17 mouse cellular contexts compared by ENCODE assay signal in genomic region chr14:122460226-122460625, GRCm38 (mm10). TPM values are rescaled to one million over a fixed set of nuclear protein-coding genes. Genes with fewer than 3 reads are reported as not detected.
A peak's percentile ranks its signal among the peaks of the same experiment; 100 is the strongest.
DNase-seq lines count a peak whose midpoint lies in the region; ATAC-seq and TF ChIP-seq lines count a peak whose summit lies in the region.
"Had no signal": no experiment of that assay in that cellular context is flagged by ENCODE, and none has a peak within 500 bp of the region (broad histone marks: within the 10 kb centered on the region; RNA-seq: fewer than 3 reads in every experiment).

No protein-coding gene starts in this region.

- DNase-seq in cerebellum, adult 9-11 months: peak; percentile 43
- DNase-seq in hindbrain, postnatal 0 days (ENCODE audit: low spot score): no peak
- no peak for DNase-seq in midbrain, postnatal 0 days (ENCODE audit: low spot score)
- DNase-seq in liver: no peak
- DNase-seq in ovary, postnatal 36 days (ENCODE audit: low spot score): no peak
- DNase-seq in urinary bladder, postnatal 36 days (ENCODE audit: low spot score in 2 of 2): no peak
- DNase-seq: adrenal gland, adult 2 months; kidney, adult 18-20 months; lung, postnatal 10 days had no signal

- H3K4me1 ChIP-seq in forebrain, embryonic 13.5 days: peaks cover 50% of the 10 kb centered on the region
- no peaks in the 10 kb centered on the region for H3K4me1 ChIP-seq in hindbrain, postnatal 0 days (ENCODE audit: insufficient read depth, low read length)
- peaks cover 5% of the 10 kb centered on the region; the same call in 1 of the 2 replicates for H3K4me1 ChIP-seq in midbrain, postnatal 0 days (ENCODE audit: insufficient read depth, low read length)

- H3K4me2 ChIP-seq in forebrain, embryonic 13.5 days: peak overlapping the region; percentile 58
- H3K4me2 ChIP-seq in hindbrain, postnatal 0 days (ENCODE audit: low read depth, low read length): peak overlapping the region; percentile 61
- H3K4me2 ChIP-seq in midbrain, postnatal 0 days (ENCODE audit: low read depth, low read length, poor library complexity, severe bottlenecking): peak overlapping the region; percentile 32; the same call in 1 of the 2 replicates
- H3K4me2 ChIP-seq: embryonic facial prominence, embryonic 12.5 days had no signal

- TF ChIP-seq CTCF in hindbrain, postnatal 0 days (IDR thresholded peaks at IDR 0.05; ENCODE audit: low read depth): no peak
- TF ChIP-seq CTCF in midbrain, postnatal 0 days (IDR thresholded peaks at IDR 0.05): no peak

- peak overlapping the region; percentile 66 for H3K9ac ChIP-seq in forebrain, embryonic 13.5 days
- H3K9ac ChIP-seq in hindbrain, postnatal 0 days (replicated peaks; ENCODE audit: low read length): peak overlapping the region; percentile 59
- H3K9ac ChIP-seq in midbrain, postnatal 0 days (replicated peaks; ENCODE audit: low read length, poor library complexity, severe bottlenecking): no peak overlapping the region
- H3K9ac ChIP-seq: embryonic facial prominence, embryonic 12.5 days had no signal

- peaks cover 35% of the 10 kb centered on the region for H3K27me3 ChIP-seq in forebrain, embryonic 13.5 days
- H3K27me3 ChIP-seq in hindbrain, postnatal 0 days (ENCODE audit: insufficient read depth, low read length): no peaks in the 10 kb centered on the region
- peaks cover 42% of the 10 kb centered on the region for H3K27me3 ChIP-seq in midbrain, postnatal 0 days (ENCODE audit: insufficient read depth, low read length)
- H3K27me3 ChIP-seq: CH12.LX, Patski had no signal

- H3K9me3 ChIP-seq in forebrain, embryonic 13.5 days (replicated peaks): no peaks in the 10 kb centered on the region
- H3K9me3 ChIP-seq in hindbrain, postnatal 0 days (ENCODE audit: low read length): no peaks in the 10 kb centered on the region
- H3K9me3 ChIP-seq in midbrain, postnatal 0 days (ENCODE audit: low read length): no peaks in the 10 kb centered on the region
- H3K9me3 ChIP-seq: embryonic facial prominence, embryonic 12.5 days had no signal

- H3K36me3 ChIP-seq in forebrain, embryonic 13.5 days (ENCODE audit: poor library complexity, severe bottlenecking): no peaks in the 10 kb centered on the region
- H3K36me3 ChIP-seq in hindbrain, postnatal 0 days (ENCODE audit: insufficient read depth, low read length): no peaks in the 10 kb centered on the region
- H3K36me3 ChIP-seq in midbrain, postnatal 0 days (ENCODE audit: insufficient read depth, low read length): no peaks in the 10 kb centered on the region
- H3K36me3 ChIP-seq: embryonic facial prominence, embryonic 12.5 days had no signal

- peak overlapping the region; percentile 49 for H3K27ac ChIP-seq in forebrain, embryonic 13.5 days
- peak overlapping the region; percentile 76 for H3K27ac ChIP-seq in hindbrain, postnatal 0 days
- H3K27ac ChIP-seq in midbrain, postnatal 0 days (ENCODE audit: low read depth, low read length): peak overlapping the region; percentile 12; the same call in 1 of the 2 replicates
- H3K27ac ChIP-seq: embryonic facial prominence, embryonic 12.5 days had no signal

- peak overlapping the region; percentile 30 for H3K4me3 ChIP-seq in forebrain, embryonic 13.5 days
- H3K4me3 ChIP-seq in hindbrain, postnatal 0 days (ENCODE audit: low read length): peak overlapping the region; percentile 70
- 0 out of 2 replicates have a peak overlapping the region, but pooled peaks have one; percentile 1 for H3K4me3 ChIP-seq in midbrain, postnatal 0 days (ENCODE audit: low read depth, low read length)
- H3K4me3 ChIP-seq: embryonic facial prominence, embryonic 12.5 days had no signal

- no peak for ATAC-seq in forebrain, embryonic 13.5 days
- ATAC-seq in hindbrain, postnatal 0 days: no peak
- no peak for ATAC-seq in midbrain, postnatal 0 days (ENCODE audit: low FRiP score)
- ATAC-seq: Patski had no signal

- 46% methylated on average over 5 of the region's 5 CpGs for WGBS in forebrain, embryonic 13.5 days
- WGBS in hindbrain, postnatal 0 days: 38% methylated on average over 5 of the region's 5 CpGs
- 42% methylated on average over 5 of the region's 5 CpGs for WGBS in midbrain, postnatal 0 days

RNA-seq across cellular contexts. Expression of gene Zic5, which starts 5.3 kb away (rescaled TPM):
- polyA plus RNA-seq in forebrain, embryonic 13.5 days (2015; fragmentation: Nextera tagmentation; extraction: Ambion mirVana): 17.3 and 19.5 TPM in 2 replicates
- total RNA-seq in hindbrain, postnatal 0 days (2014; rRNA removed): 46.2 and 51.3 TPM in 2 replicates
- 31.0 and 31.1 TPM in 2 replicates for polyA plus RNA-seq in hindbrain, postnatal 0 days (2015; fragmentation: Nextera tagmentation; extraction: Ambion mirVana)
- total RNA-seq in midbrain, postnatal 0 days (2014; rRNA removed): 10.7 and 24.8 TPM in 2 replicates
- 4.4 and 8.8 TPM in 2 replicates for polyA plus RNA-seq in midbrain, postnatal 0 days (2015; fragmentation: Nextera tagmentation; extraction: Ambion mirVana)
- total RNA-seq: adrenal gland, adult 2 months; granulocyte monocyte progenitor cell, adult 5-6 weeks; heart, postnatal 25 days; liver, adult 2 months had no signal
- polyA plus RNA-seq: liver, adult 2 months had no signal

RNA-seq across cellular contexts. Expression of gene Gm5089, which starts 9.3 kb away (rescaled TPM):
- polyA plus RNA-seq in forebrain, embryonic 13.5 days (2015; fragmentation: Nextera tagmentation; extraction: Ambion mirVana): 1.6 and 2.1 TPM in 2 replicates
- total RNA-seq in hindbrain, postnatal 0 days (2014; rRNA removed): 1.2 and 3.0 TPM in 2 replicates
- 0.56 and 0.82 TPM in 2 replicates for polyA plus RNA-seq in hindbrain, postnatal 0 days (2015; fragmentation: Nextera tagmentation; extraction: Ambion mirVana)
- total RNA-seq in midbrain, postnatal 0 days (2014; rRNA removed): 1.9 TPM in 1 of 2 replicates, not detected in the other
- 0.07 TPM in 1 of 2 replicates, not detected in the other for polyA plus RNA-seq in midbrain, postnatal 0 days (2015; fragmentation: Nextera tagmentation; extraction: Ambion mirVana)
- total RNA-seq: adrenal gland, adult 2 months; CH12.LX; granulocyte monocyte progenitor cell, adult 5-6 weeks; heart, postnatal 25 days; liver, adult 2 months had no signal
- polyA plus RNA-seq: adrenal gland, adult 2 months; liver, adult 2 months; Patski had no signal

RNA-seq across cellular contexts. Expression of gene Zic2, which starts 15.0 kb away (rescaled TPM):
- polyA plus RNA-seq in forebrain, embryonic 13.5 days (2015; fragmentation: Nextera tagmentation; extraction: Ambion mirVana): 10.1 and 12.0 TPM in 2 replicates
- 234 TPM in 2 replicates for total RNA-seq in hindbrain, postnatal 0 days (2014; rRNA removed)
- 35.9 and 40.2 TPM in 2 replicates for polyA plus RNA-seq in hindbrain, postnatal 0 days (2015; fragmentation: Nextera tagmentation; extraction: Ambion mirVana)
- 69.2 and 106 TPM in 2 replicates for total RNA-seq in midbrain, postnatal 0 days (2014; rRNA removed)
- polyA plus RNA-seq in midbrain, postnatal 0 days (2015; fragmentation: Nextera tagmentation; extraction: Ambion mirVana): 6.9 and 13.9 TPM in 2 replicates
- total RNA-seq: adrenal gland, adult 2 months; CH12.LX; granulocyte monocyte progenitor cell, adult 5-6 weeks; heart, postnatal 25 days; liver, adult 2 months had no signal
- polyA plus RNA-seq: liver, adult 2 months had no signal

RNA-seq across cellular contexts. Expression of gene Gm10837, which starts 30.2 kb away (rescaled TPM):
- polyA plus RNA-seq in forebrain, embryonic 13.5 days (2015; fragmentation: Nextera tagmentation; extraction: Ambion mirVana): 0.48 and 0.56 TPM in 2 replicates
- 0.93 and 4.7 TPM in 2 replicates for total RNA-seq in hindbrain, postnatal 0 days (2014; rRNA removed)
- 1.2 and 1.4 TPM in 2 replicates for polyA plus RNA-seq in hindbrain, postnatal 0 days (2015; fragmentation: Nextera tagmentation; extraction: Ambion mirVana)
- 0.19 and 0.38 TPM in 2 replicates for total RNA-seq in midbrain, postnatal 0 days (2014; rRNA removed)
- 0.21 and 0.32 TPM in 2 replicates for polyA plus RNA-seq in midbrain, postnatal 0 days (2015; fragmentation: Nextera tagmentation; extraction: Ambion mirVana)
- total RNA-seq: adrenal gland, adult 2 months; CH12.LX; granulocyte monocyte progenitor cell, adult 5-6 weeks; heart, postnatal 25 days; liver, adult 2 months had no signal
- polyA plus RNA-seq: adrenal gland, adult 2 months; embryonic facial prominence, embryonic 12.5 days; frontal cortex, adult 2 months; liver, adult 2 months; Patski had no signal

Comparison
In these comparisons a context has a peak if more than half of its experiments do, and no peak if none do; other contexts are left out.
1. H3K27ac ChIP-seq: peak in every context shown above with its lines; median percentile 76 in hindbrain, postnatal 0 days; 49 in forebrain, embryonic 13.5 days; 12 in midbrain, postnatal 0 days.
2. H3K4me3 ChIP-seq: peak in every context shown above with its lines; median percentile 70 in hindbrain, postnatal 0 days; 30 in forebrain, embryonic 13.5 days; 1 in midbrain, postnatal 0 days.